Mouse (Mus musculus) CH12.LX (cell line): ENCODE data around the gene 1700001J03Rik. TPM values are rescaled to one million over a fixed set of nuclear protein-coding genes. Genes with fewer than 3 reads are reported as not detected.
A peak's percentile ranks its signal among the peaks of the same experiment; 100 is the strongest.
"Not testable (repeated sequence)": the region's sequence is repeated elsewhere in the genome, so short reads cannot be mapped to it uniquely, and the experiment has no call there.

Experiments
- DNase-seq: peaks from one replicate; pipeline ENCODE4 v3.0.0-alpha.2; 2013; ENCODE audit errors: extremely low read depth
- H3K27ac ChIP-seq: 2 replicates; pipeline ENCODE4 v1.5.1; 2012; ENCODE audit warnings: low read depth, mild to moderate bottlenecking, control low read depth, moderate library complexity; ENCODE audit not compliant: insufficient read depth
- H3K27me3 ChIP-seq: replicated peaks from 2 replicates; pipeline ENCODE3; 2012; ENCODE audit warnings: inconsistent platforms
- H3K36me3 ChIP-seq, 2 experiments: replicated peaks in 1 of 2; 2 replicates each; pipeline versions ENCODE3 to v1.6.1; 2012; ENCODE audit warnings: inconsistent platforms in 1 of 2, low read length in 1 of 2, mild to moderate bottlenecking in 1 of 2, mixed read lengths in 1 of 2, moderate library complexity in 1 of 2; ENCODE audit not compliant: control insufficient read depth in 1 of 2, insufficient read depth in 1 of 2
- H3K4me1 ChIP-seq, 2 experiments: 2 replicates each; pipeline ENCODE4 v1.6.1; 2012; ENCODE audit warnings: inconsistent platforms in 1 of 2, moderate library complexity in 1 of 2; ENCODE audit not compliant: insufficient read depth in 2 of 2, control insufficient read depth in 1 of 2
- H3K4me2 ChIP-seq: 2 replicates; pipeline ENCODE4 v1.6.1; 2012; ENCODE audit warnings: low read depth, mild to moderate bottlenecking, control low read depth; ENCODE audit not compliant: poor library complexity, insufficient read depth, severe bottlenecking
- H3K4me3 ChIP-seq, 3 experiments: fragments of 150-350 bp in 1 of 3; sonication (generic) in 1 of 3; replicated peaks in 1 of 3; 2 replicates each; pipeline versions ENCODE3 to v1.5.1; 2011 to 2012; ENCODE audit warnings: low read depth in 2 of 3, low read length in 2 of 3, mild to moderate bottlenecking in 2 of 3, moderate library complexity in 2 of 3, control low read depth in 1 of 3, improper control_type of control experiment in 1 of 3, inconsistent platforms in 1 of 3, mixed read lengths in 1 of 3; ENCODE audit not compliant: poor library complexity in 1 of 3
- H3K79me2 ChIP-seq: replicated peaks from 2 replicates; pipeline ENCODE4 v1.6.1; 2012; ENCODE audit warnings: mild to moderate bottlenecking, moderate library complexity; ENCODE audit not compliant: control insufficient read depth, poor library complexity, insufficient read depth, severe bottlenecking; ENCODE audit errors: extremely low read depth
- H3K9ac ChIP-seq: 2 replicates; pipeline ENCODE4 v1.6.1; 2012; ENCODE audit warnings: low read depth, mild to moderate bottlenecking, control low read depth, moderate library complexity; ENCODE audit not compliant: insufficient read depth
- H3K9me3 ChIP-seq: replicated peaks from 2 replicates; pipeline ENCODE3; 2012; ENCODE audit warnings: low read length, inconsistent platforms, mixed read lengths
- BHLHE40 ChIP-seq: IDR thresholded peaks from 2 replicates; pipeline ENCODE4 v1.6.1; 2011; ENCODE audit warnings: mild to moderate bottlenecking, low read depth, low read length, improper control_type of control experiment
- CHD1 ChIP-seq: IDR thresholded peaks from 2 replicates; pipeline ENCODE4 v1.6.1; 2012; ENCODE audit warnings: low read depth, low read length, improper control_type of control experiment, inconsistent platforms
- ELF1 ChIP-seq: IDR thresholded peaks from 2 replicates; pipeline ENCODE4 v1.6.1; 2014; ENCODE audit warnings: low read depth, mild to moderate bottlenecking, inconsistent platforms, low read length, improper control_type of control experiment
- EP300 ChIP-seq: IDR thresholded peaks from 2 replicates; pipeline ENCODE4 v1.6.1; 2011; ENCODE audit warnings: low read length, improper control_type of control experiment
- ETS1 ChIP-seq: conservative IDR thresholded peaks from 2 replicates; pipeline ENCODE4 v1.6.1; 2012; ENCODE audit warnings: low read depth, mild to moderate bottlenecking, inconsistent platforms, low read length, improper control_type of control experiment, moderate library complexity
- IRF4 ChIP-seq: IDR thresholded peaks from 2 replicates; pipeline ENCODE4 v1.6.1; 2014; ENCODE audit warnings: low read depth, mild to moderate bottlenecking, inconsistent platforms, low read length, improper control_type of control experiment
- JUN ChIP-seq: IDR thresholded peaks from 2 replicates; pipeline ENCODE4 v1.6.1; 2011; ENCODE audit warnings: low read depth, mild to moderate bottlenecking, low read length, improper control_type of control experiment, moderate library complexity; ENCODE audit not compliant: insufficient read depth
- KAT2A ChIP-seq: IDR thresholded peaks from 2 replicates; pipeline ENCODE4 v1.6.1; 2012; ENCODE audit warnings: low read length, improper control_type of control experiment, inconsistent platforms; ENCODE audit not compliant: insufficient replicate concordance
- MAZ ChIP-seq: IDR thresholded peaks from 2 replicates; pipeline ENCODE4 v1.6.1; 2012; ENCODE audit warnings: low read depth, mild to moderate bottlenecking, inconsistent platforms, low read length, improper control_type of control experiment, moderate library complexity
- MXI1 ChIP-seq: IDR thresholded peaks from 2 replicates; pipeline ENCODE4 v1.6.1; 2011; ENCODE audit warnings: mild to moderate bottlenecking, low read depth, low read length, improper control_type of control experiment
- MYC ChIP-seq: IDR thresholded peaks from 2 replicates; pipeline ENCODE4 v1.6.1; 2011; ENCODE audit warnings: low read depth, mild to moderate bottlenecking, improper control_type of control experiment, low read length
- POLR2A ChIP-seq: IDR thresholded peaks from 2 replicates; pipeline ENCODE4 v1.6.1; 2011; ENCODE audit warnings: low read depth, mild to moderate bottlenecking, improper control_type of control experiment, low read length
- SMC3 ChIP-seq: IDR thresholded peaks from 2 replicates; pipeline ENCODE4 v1.6.1; 2011; ENCODE audit warnings: low read depth, low read length, improper control_type of control experiment
- TBP ChIP-seq: conservative IDR thresholded peaks from 2 replicates; pipeline ENCODE4 v1.6.1; 2011; ENCODE audit warnings: low read depth, low read length, improper control_type of control experiment
- TCF12 ChIP-seq: IDR thresholded peaks from 2 replicates; pipeline ENCODE4 v1.6.1; 2014; ENCODE audit warnings: low read depth, mild to moderate bottlenecking, inconsistent platforms, low read length, improper control_type of control experiment
- ZKSCAN1 ChIP-seq: IDR thresholded peaks from 2 replicates; pipeline ENCODE4 v1.6.1; 2012; ENCODE audit warnings: low read depth, inconsistent platforms, low read length, improper control_type of control experiment, borderline replicate concordance
- ZMIZ1 ChIP-seq: IDR thresholded peaks from 2 replicates; pipeline ENCODE4 v1.6.1; 2012; ENCODE audit warnings: low read depth, mild to moderate bottlenecking, inconsistent platforms, low read length, improper control_type of control experiment
- dilution Hi-C: fragments of 300-500 bp; cut with MboI; formaldehyde crosslinking; loops from 2 replicates; pipeline ENCODE4 v1.14.3; 2020; ENCODE audit warnings: low sequenced_read_pairs; ENCODE audit not compliant: extremely low pct_unique_long_range_greater_than_20kb, extremely low pct_ligation_motif_present
- in situ Hi-C: fragments of 300-500 bp; cut with MboI; formaldehyde crosslinking; loops from 3 replicates; pipeline ENCODE4 v1.14.3; 2019; ENCODE audit warnings: low sequenced_read_pairs, low pct_ligation_motif_present, low pct_unique_long_range_greater_than_20kb, mixed read lengths
- polyA plus RNA-seq: library from polyadenylated mRNA; unstranded; fragments of >175 nt; gene quantifications from 2 replicates; pipeline ENCODE4 v1.2.1, GENCODE M21; 2012; ENCODE audit warnings: low read depth; ENCODE audit not compliant: insufficient read length
- total RNA-seq, 2 experiments: library from RNA; depleted of rRNA; stranded (reverse); fragments of 300-350 nt in 1 of 2; fragments of >200 nt in 1 of 2; gene quantifications; 2 replicates each; pipeline ENCODE4 v1.2.3; 2012 to 2014

The 1700001J03Rik gene
- total RNA-seq (2012; rRNA removed): not detected in 2 replicates
- total RNA-seq (2014; rRNA removed): not detected in 2 replicates
- 0.44 TPM in 1 of 2 replicates, not detected in the other for polyA plus RNA-seq

DNA sequence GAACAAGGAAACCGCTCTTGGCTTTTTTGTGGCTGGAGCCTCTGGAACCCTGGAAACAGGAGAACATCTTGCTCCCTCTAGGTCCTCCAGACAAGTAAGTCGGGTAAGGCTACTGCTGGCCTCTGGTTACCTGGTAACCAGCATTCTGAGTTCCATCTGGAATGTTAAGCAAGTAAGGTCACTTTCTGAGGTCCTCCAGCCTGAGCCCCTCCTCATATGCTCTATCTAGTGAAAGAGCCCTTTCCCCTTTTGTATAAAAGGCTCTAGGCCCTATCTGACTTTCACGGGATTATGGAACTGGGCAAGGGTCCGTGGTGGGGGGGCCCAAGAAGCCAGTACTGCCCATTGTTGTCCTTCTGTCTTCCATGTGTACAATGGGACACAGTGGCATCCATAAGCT lies at the start of gene 1700001J03Rik:
Gene 1700001J03Rik (minus strand): TSS at position 101 of the 400 bp plus-strand sequence.
- dilution Hi-C loops, H3K4me2 ChIP-seq, H3K27me3 ChIP-seq, H3K27ac ChIP-seq, DNase-seq, H3K9me3 ChIP-seq, H3K36me3 ChIP-seq, H3K4me3 ChIP-seq, H3K9ac ChIP-seq, H3K79me2 ChIP-seq: not testable (repeated sequence)
- in situ Hi-C loops: loop anchor here (25.0 kb wide), 1 partner anchor 277 kb away; no protein-coding TSS in a partner anchor
- H3K4me1 ChIP-seq: peaks cover 2 to 12% of the 10 kb centered on the region in 2 experiments

- Histone ChIP-seq H3K9ac (no peak overlapping the region), H3K4me1 (peaks cover 0 to 44% of the 10 kb centered on the region in 2 experiments; a peak in 2 of 4 replicates), H3K36me3 (peaks cover 6 to 33% of the 10 kb centered on the region in 2 experiments), H3K4me2 (no peak overlapping the region), H3K79me2 (peaks cover 66% of the 10 kb centered on the region), H3K27me3 (no peaks in the 10 kb centered on the region), H3K9me3 (no peaks in the 10 kb centered on the region), H3K4me3 (no peak overlapping the region), H3K27ac (no peak overlapping the region)
- dilution Hi-C loops: no loop called here
- in situ Hi-C loops: no loop called here
- TF ChIP-seq ZMIZ1: no peak
- DNase-seq: no peak
Observed at GRCm38 (mm10) chr5:146234336-146234735, 49.2 kb upstream of the 1700001J03Rik start.

GRCm38 (mm10) chr5:146232816-146233215 lies 47.7 kb upstream of the 1700001J03Rik start:
- no peaks in the 10 kb centered on the region for H3K27me3 ChIP-seq
- H3K4me2 ChIP-seq: peak overlapping the region; percentile 97
- no peak overlapping the region for H3K27ac ChIP-seq
- peaks cover 53% of the 10 kb centered on the region for H3K79me2 ChIP-seq
- TF ChIP-seq SMC3 (no peak), IRF4 (no peak), MAZ (no peak), ETS1 (no peak), MYC (no peak), KAT2A (no peak), TCF12 (no peak), POLR2A (no peak), TBP (no peak), ZKSCAN1 (no peak), BHLHE40 (no peak), EP300 (no peak), ELF1 (no peak), JUN (no peak), CHD1 (no peak; the same call in 1 of the 2 replicates), MXI1 (no peak), ZMIZ1 (no peak)
- H3K36me3 ChIP-seq: peaks cover 6 to 18% of the 10 kb centered on the region in 2 experiments
- in situ Hi-C loops (no loop called here), dilution Hi-C loops (no loop called here)
- no peak overlapping the region; the same call in 1 of the 2 replicates for H3K9ac ChIP-seq
- no peaks in the 10 kb centered on the region for H3K9me3 ChIP-seq
- H3K4me1 ChIP-seq: peaks cover 0 to 37% of the 10 kb centered on the region in 2 experiments; a peak in 1 of 4 replicates
- peak overlapping the region in 2 of 3 experiments; percentile 68 to 82 for H3K4me3 ChIP-seq
- no peak for DNase-seq
